ENCODE assay signal across 8 mouse cellular contexts in genomic region chr15:6707936-6708525, GRCm38 (mm10). TPM values are rescaled to one million over a fixed set of nuclear protein-coding genes. Genes with fewer than 3 reads are reported as not detected.
DNase-seq lines count a peak whose midpoint lies in the region; ATAC-seq and TF ChIP-seq lines count a peak whose summit lies in the region.

TSS of gene Rictor (plus strand) at chr15:6708379.

- peak within 1 kb of the TSS; percentile 92 for H3K9ac ChIP-seq in embryonic facial prominence, embryonic 13.5 days
- H3K9ac ChIP-seq in kidney, embryonic 14.5 days (ENCODE audit: low read depth, low read length) = peak within 1 kb of the TSS; percentile 93
- peak within 1 kb of the TSS; percentile 96 for H3K9ac ChIP-seq in liver, embryonic 11.5 days (ENCODE audit: low read depth, low read length)

- peaks cover 16% of the 10 kb centered on the region for H3K27me3 ChIP-seq in embryonic facial prominence, embryonic 13.5 days
- no peaks in the 10 kb centered on the region for H3K27me3 ChIP-seq in kidney, embryonic 14.5 days (ENCODE audit: control insufficient read depth, insufficient read depth, low read length)
- H3K27me3 ChIP-seq in liver, embryonic 11.5 days (replicated peaks; ENCODE audit: control insufficient read depth, insufficient read depth, low read length) = no peaks in the 10 kb centered on the region
- no peaks in the 10 kb centered on the region for H3K27me3 ChIP-seq in myocyte (ENCODE audit: control insufficient read depth, insufficient read depth, insufficient read length)

- H3K36me3 ChIP-seq in embryonic facial prominence, embryonic 13.5 days = no peaks in the 10 kb centered on the region
- H3K36me3 ChIP-seq in kidney, embryonic 14.5 days (ENCODE audit: control insufficient read depth, insufficient read depth, low read length) = no peaks in the 10 kb centered on the region
- no peaks in the 10 kb centered on the region for H3K36me3 ChIP-seq in liver, embryonic 11.5 days (ENCODE audit: control insufficient read depth, insufficient read depth, low read length)
- no peaks in the 10 kb centered on the region for H3K36me3 ChIP-seq in myocyte (ENCODE audit: control insufficient read depth, insufficient read depth)

- under 1% methylated on average over 50 of the region's 82 CpGs for WGBS in embryonic facial prominence, embryonic 13.5 days
- WGBS in kidney, embryonic 14.5 days = under 1% methylated on average over 55 of the region's 82 CpGs
- under 1% methylated on average over 48 of the region's 82 CpGs for WGBS in liver, embryonic 11.5 days

- H3K4me1 ChIP-seq in embryonic facial prominence, embryonic 13.5 days = peaks cover 27% of the 10 kb centered on the region
- H3K4me1 ChIP-seq in kidney, embryonic 14.5 days (ENCODE audit: control insufficient read depth, insufficient read depth, low read length) = peaks cover 9% of the 10 kb centered on the region; the same call in 1 of the 2 replicates
- H3K4me1 ChIP-seq in liver, embryonic 11.5 days (replicated peaks; ENCODE audit: control insufficient read depth, insufficient read depth, low read length) = peaks cover 31% of the 10 kb centered on the region

- peak within 1 kb of the TSS; percentile 92 for H3K4me2 ChIP-seq in embryonic facial prominence, embryonic 13.5 days
- peak within 1 kb of the TSS; percentile 84 for H3K4me2 ChIP-seq in kidney, embryonic 14.5 days (replicated peaks; ENCODE audit: low read depth, low read length)
- H3K4me2 ChIP-seq in liver, embryonic 11.5 days = peak within 1 kb of the TSS; percentile 69
- H3K4me2 ChIP-seq in myocyte (ENCODE audit: low read depth) = peak within 1 kb of the TSS; percentile 91

- H3K79me2 ChIP-seq in myocyte (ENCODE audit: control insufficient read depth, insufficient read depth) = peaks cover 41% of the 10 kb centered on the region

- H3K4me3 ChIP-seq in embryonic facial prominence, embryonic 13.5 days = peak within 1 kb of the TSS; percentile 96
- H3K4me3 ChIP-seq in kidney, embryonic 14.5 days (ENCODE audit: low read length) = peak within 1 kb of the TSS; percentile 88
- peak within 1 kb of the TSS; percentile 94 for H3K4me3 ChIP-seq in liver, embryonic 11.5 days (ENCODE audit: low read depth, low read length)
- H3K4me3 ChIP-seq in myocyte = peak within 1 kb of the TSS; percentile 45

- peak; percentile 86 for ATAC-seq in embryonic facial prominence, embryonic 13.5 days (ENCODE audit: insufficient number of reproducible peaks, insufficient read depth, low FRiP score, low TSS enrichment, low read depth)
- peak; percentile 86 for ATAC-seq in kidney, embryonic 14.5 days (ENCODE audit: low FRiP score, low TSS enrichment)
- ATAC-seq in liver, embryonic 11.5 days (replicated peaks; ENCODE audit: low FRiP score) = peak; percentile 76

- DNase-seq in 3T3-L1 (ENCODE audit: low read depth, low spot score) = peak; percentile 83
- DNase-seq in adrenal gland, postnatal 25 days = peak; percentile 92
- DNase-seq in heart, adult 9 months (ENCODE audit: low spot score in 2 of 2) = peak; percentile 65 to 76
- peak; percentile 90 for DNase-seq in liver, embryonic 11.5 days (ENCODE audit: low spot score)
- peak; percentile 85 to 95 for DNase-seq in spleen, postnatal 4 days (ENCODE audit: low spot score in 2 of 2)

- H3ac ChIP-seq in myocyte (ENCODE audit: control insufficient read depth, insufficient read length) = peak within 1 kb of the TSS; percentile 86

- H3K27ac ChIP-seq in embryonic facial prominence, embryonic 13.5 days = peak within 1 kb of the TSS; percentile 94
- peak within 1 kb of the TSS; percentile 91 for H3K27ac ChIP-seq in kidney, embryonic 14.5 days (ENCODE audit: low read depth, low read length)
- H3K27ac ChIP-seq in liver, embryonic 11.5 days (ENCODE audit: low read depth, low read length) = peak within 1 kb of the TSS; percentile 93

- H3K9me3 ChIP-seq in embryonic facial prominence, embryonic 13.5 days = no peaks in the 10 kb centered on the region
- no peaks in the 10 kb centered on the region for H3K9me3 ChIP-seq in kidney, embryonic 14.5 days (ENCODE audit: control insufficient read depth, low read length)
- no peaks in the 10 kb centered on the region for H3K9me3 ChIP-seq in liver, embryonic 11.5 days (ENCODE audit: control insufficient read depth, low read length)

- peak; percentile 78 for TF ChIP-seq POLR2A in myocyte (IDR thresholded peaks at IDR 0.05; ENCODE audit: insufficient read length, low read depth)

TF ChIP-seq in myocyte, 11 proteins besides CTCF, POLR2A, EP300 and RAD21:
- TF ChIP-seq MYOD1 (IDR thresholded peaks at IDR 0.05; ENCODE audit: control insufficient read depth in 1 of 3, insufficient read length in 2 of 3, low read depth in 2 of 3) = peak in 1 of 3 experiments; percentile 24
- no peak for TF ChIP-seq E2F4 (IDR thresholded peaks at IDR 0.05; ENCODE audit: insufficient read depth)
- peak in 1 of 3 experiments; percentile 5 for TF ChIP-seq MYOG (IDR thresholded peaks at IDR 0.05; ENCODE audit: control insufficient read depth in 1 of 3, insufficient read depth in 1 of 3, insufficient read length in 2 of 3, low read depth in 2 of 3)
- no peak for TF ChIP-seq USF1 (IDR thresholded peaks at IDR 0.05; ENCODE audit: low read depth)
- no peak for TF ChIP-seq MAX (IDR thresholded peaks at IDR 0.05; ENCODE audit: low read depth)
- no peak for TF ChIP-seq TCF3 (IDR thresholded peaks at IDR 0.05; ENCODE audit: insufficient read length, low read depth)
- peak; percentile 79 for TF ChIP-seq POLR2AphosphoS2 (IDR thresholded peaks at IDR 0.05; ENCODE audit: insufficient read length, low read depth)
- TF ChIP-seq REST (IDR thresholded peaks at IDR 0.05; ENCODE audit: insufficient read depth, insufficient read length) = no peak

RNA-seq across cellular contexts. Expression of gene Rictor, which starts in this region (rescaled TPM):
- 28.9 and 32.4 TPM in 2 replicates for total RNA-seq in adrenal gland, postnatal 25 days (2021)
- polyA plus RNA-seq in embryonic facial prominence, embryonic 13.5 days (2015; fragmentation: Nextera tagmentation; extraction: Ambion mirVana) = 45.1 and 45.9 TPM in 2 replicates
- polyA plus RNA-seq in kidney, embryonic 14.5 days (2014; fragmentation: Nextera tagmentation; extraction: Ambion mirVana) = 31.3 and 46.1 TPM in 2 replicates
- polyA plus RNA-seq in liver, embryonic 11.5 days (2014; fragmentation: Nextera tagmentation; extraction: Ambion mirVana) = 31.6 and 33.3 TPM in 2 replicates
- polyA plus RNA-seq in myocyte (2012; fragmentation: generic; extraction: Trizol) = 2.4 TPM

Comparison
In these comparisons a context has a peak if more than half of its experiments do, and no peak if none do; other contexts are left out.
1. Peak in every context shown above with its lines: DNase-seq, ATAC-seq, H3K4me3 ChIP-seq and H3K27ac ChIP-seq.
2. H3K4me3 ChIP-seq: peak in every context shown above with its lines; median percentile 96 in embryonic facial prominence, embryonic 13.5 days; 94 in liver, embryonic 11.5 days; 88 in kidney, embryonic 14.5 days; 45 in myocyte.